Mouse (Mus musculus) adrenal gland, adult 8-10 months (tissue): ENCODE measurements around the gene Prpf18. TPM values are rescaled to one million over a fixed set of nuclear protein-coding genes. Genes with fewer than 3 reads are reported as not detected.

Experiments
- DNase-seq: peaks from one replicate; pipeline ENCODE4 v3.0.0; 2022
- total RNA-seq, 4 experiments: library from RNA; stranded (reverse); gene quantifications; 2 replicates each; pipeline ENCODE4 v1.2.4; 2022

Prpf18 gene
- total RNA-seq, 4 experiments from 2014 or later, result 50.7 to 54.5 (median 51.7) TPM

GRCm38 (mm10) chr2:4574251-4574650 lies 77.7 kb downstream of the Prpf18 start:
- no peak for DNase-seq

GRCm38 (mm10) chr2:4573386-4573785 lies 78.5 kb downstream of the Prpf18 start:
- no peak for DNase-seq

GRCm38 (mm10) chr2:4572498-4573263 lies 79.2 kb downstream of the Prpf18 start:
- no peak for DNase-seq

Other genes starting within 250 kb of the Prpf18 start
- 10 to 100 TPM; 16.0 to 25.8 (median 20.3) TPM for gene Bend7, start 65.7 kb upstream of the Prpf18 start, total RNA-seq
- gene Sephs1, start 229.5 kb upstream of the Prpf18 start, total RNA-seq, result 10 to 100 TPM; 55.4 to 66.8 (median 59.2) TPM